Mouse (Mus musculus) forebrain, postnatal 0 days (tissue): ENCODE results near the gene Gipc2. TPM values are rescaled to one million over a fixed set of nuclear protein-coding genes. Genes with fewer than 3 reads are reported as not detected.

ENCODE experiments used
- ATAC-seq: fragments of 200-750 bp; cut with Nextera tagmentation; 2 replicates; pipeline ENCODE4 v1.8.0; 2017; ENCODE audit warnings: mild to moderate bottlenecking, moderate library complexity
- DNase-seq: peaks from one replicate; pipeline ENCODE4 v3.0.0-alpha.2; 2015
- H3K27ac ChIP-seq: fragments of 300-500 bp; sonication (generic); 2 replicates; pipeline ENCODE4 v1.5.1; 2014; ENCODE audit warnings: low read depth, mild to moderate bottlenecking, antibody characterized with exemption, low read length, moderate library complexity, mixed read lengths
- H3K27me3 ChIP-seq: fragments of 300-500 bp; sonication (generic); 2 replicates; pipeline ENCODE4 v1.6.1; 2014; ENCODE audit warnings: mild to moderate bottlenecking, low read length, mixed read lengths; ENCODE audit not compliant: insufficient read depth
- H3K36me3 ChIP-seq: fragments of 300-500 bp; sonication (generic); 2 replicates; pipeline ENCODE4 v1.6.1; 2014; ENCODE audit warnings: mild to moderate bottlenecking, moderate library complexity; ENCODE audit not compliant: insufficient read depth
- H3K4me1 ChIP-seq: fragments of 300-500 bp; sonication (generic); 2 replicates; pipeline ENCODE4 v1.6.1; 2014; ENCODE audit warnings: antibody characterized with exemption; ENCODE audit not compliant: insufficient read depth
- H3K4me2 ChIP-seq: fragments of 300-500 bp; sonication (generic); 2 replicates; pipeline ENCODE4 v1.6.1; 2014; ENCODE audit warnings: low read depth, mild to moderate bottlenecking, moderate library complexity
- H3K4me3 ChIP-seq: fragments of 300-500 bp; sonication (generic); 2 replicates; pipeline ENCODE4 v1.5.1; 2014; ENCODE audit warnings: low read depth, low read length, mixed read lengths
- H3K9ac ChIP-seq: fragments of 300-500 bp; sonication (generic); 2 replicates; pipeline ENCODE4 v1.6.1; 2014; ENCODE audit warnings: mild to moderate bottlenecking
- H3K9me3 ChIP-seq: fragments of 300-500 bp; sonication (generic); 2 replicates; pipeline ENCODE4 v1.6.1; 2016; ENCODE audit warnings: low read length
- CTCF ChIP-seq: sonication (generic); IDR thresholded peaks from 2 replicates; pipeline ENCODE4 v1.5.1; 2016; ENCODE audit warnings: antibody characterized with exemption, control low read depth, low read depth
- WGBS: fragments of 180-500 bp; shearing (Covaris S2); extraction: QIAGEN DNeasy Blood & Tissue Kit; methylation state at CpG from one replicate; pipeline ENCODE4 v1.1.7; 2014; 5-methylcytosine and 5-hydroxymethylcytosine counted together
- polyA plus RNA-seq: library from polyadenylated mRNA; unstranded; fragments of >200 nt; fragmentation: Nextera tagmentation; extraction: Ambion mirVana; gene quantifications from 2 replicates; pipeline ENCODE4 v1.2.1, GENCODE M21; 2015
- total RNA-seq: library from RNA; depleted of rRNA; stranded (reverse); fragments of >200 nt; gene quantifications from 2 replicates; pipeline ENCODE4 v1.2.3, GENCODE M21; 2014

Gipc2 gene
- total and polyA plus RNA-seq, 2 experiments from 2014 or later, result 6.3 to 13.9 TPM

GRCm38 (mm10) chr3:152154095-152154494 lies 11.9 kb downstream of the Gipc2 start:
- H3K4me3 ChIP-seq, result no peak overlapping the region
- no peak overlapping the region for H3K9ac ChIP-seq
- no peak overlapping the region for H3K27ac ChIP-seq
- DNase-seq (no peak), ATAC-seq (no peak)
- no peaks in the 10 kb centered on the region for H3K36me3 ChIP-seq
- H3K4me1 ChIP-seq, result no peaks in the 10 kb centered on the region
- H3K9me3 ChIP-seq, result no peaks in the 10 kb centered on the region
- WGBS, result 94% methylated on average over 5 of the region's 5 CpGs
- H3K4me2 ChIP-seq, result no peak overlapping the region
- no peaks in the 10 kb centered on the region for H3K27me3 ChIP-seq
- no peak for TF ChIP-seq CTCF

- no peak overlapping the region for H3K27ac ChIP-seq
- ATAC-seq (no peak), DNase-seq (no peak)
- H3K36me3 ChIP-seq, result no peaks in the 10 kb centered on the region
- H3K9me3 ChIP-seq, result no peaks in the 10 kb centered on the region
- H3K4me2 ChIP-seq, result no peak overlapping the region
- H3K9ac ChIP-seq, result no peak overlapping the region
- WGBS, result 95% methylated on average over 2 of the region's 2 CpGs
- no peaks in the 10 kb centered on the region for H3K27me3 ChIP-seq
- no peak overlapping the region for H3K4me3 ChIP-seq
- H3K4me1 ChIP-seq, result no peaks in the 10 kb centered on the region
- no peak for TF ChIP-seq CTCF
Observed at GRCm38 (mm10) chr3:152153152-152153551, 12.9 kb downstream of the Gipc2 start.

DNA sequence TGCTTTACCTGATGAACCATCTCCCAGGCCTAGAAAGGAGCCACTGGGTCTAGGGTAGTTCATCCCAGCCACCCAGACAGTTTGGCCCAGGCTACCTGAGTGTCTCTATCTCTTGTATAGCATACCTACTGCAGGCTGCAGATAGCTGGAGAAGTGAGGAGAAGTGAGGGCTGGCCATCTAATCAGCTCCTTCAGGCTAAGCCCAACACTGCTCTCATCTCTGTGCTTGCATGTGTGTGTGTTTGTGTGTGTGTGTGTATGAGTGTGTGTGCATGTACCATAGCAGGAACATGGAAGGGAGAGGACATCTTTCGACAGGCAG lies 13.6 kb downstream of the Gipc2 start:
- Histone ChIP-seq H3K36me3 (no peaks in the 10 kb centered on the region), H3K27me3 (no peaks in the 10 kb centered on the region), H3K9me3 (no peaks in the 10 kb centered on the region), H3K4me1 (0 out of 2 replicates have a peak, but pooled peaks cover 5% of the 10 kb centered on the region), H3K4me3 (no peak overlapping the region), H3K4me2 (no peak overlapping the region), H3K27ac (no peak overlapping the region), H3K9ac (no peak overlapping the region)
- ATAC-seq (no peak), DNase-seq (no peak)
- WGBS, result 89% methylated on average over 1 of the region's 1 CpGs
- no peak for TF ChIP-seq CTCF

DNA sequence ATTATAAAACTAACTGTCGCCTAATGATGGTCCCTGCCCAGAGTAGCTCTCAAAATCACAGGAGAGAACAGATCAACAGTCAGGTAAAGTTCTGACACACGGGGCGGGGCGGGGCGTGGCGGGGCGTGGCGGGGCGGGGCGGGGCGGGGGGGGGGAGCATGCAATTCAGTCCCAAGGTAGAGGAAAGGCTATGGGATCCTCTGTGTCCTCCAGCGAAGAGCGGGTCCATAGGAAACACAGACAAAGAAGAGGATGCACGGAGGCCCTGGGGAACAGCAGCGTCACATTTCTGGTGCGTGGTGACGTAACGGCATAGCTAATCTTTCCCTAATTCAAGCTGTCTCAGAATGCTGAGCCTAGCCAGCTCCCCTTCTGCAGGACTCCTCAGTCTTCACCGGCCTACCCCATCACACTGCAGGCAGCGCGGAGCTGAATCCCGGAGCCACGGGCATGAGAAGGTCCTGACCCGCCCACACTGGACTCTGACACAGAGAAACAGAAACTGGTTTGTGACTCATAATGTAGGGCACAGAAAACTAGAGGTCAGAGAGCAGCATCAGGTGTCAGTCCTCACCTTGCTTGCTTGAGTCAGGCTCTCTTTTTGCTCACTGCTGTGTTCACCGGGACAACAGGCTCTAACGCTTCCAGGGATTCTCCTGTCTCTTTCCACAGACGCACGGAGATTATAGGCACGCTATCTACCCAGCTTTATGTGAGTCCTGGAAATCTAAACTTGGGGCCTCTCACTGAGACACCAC lies 14.1 kb downstream of the Gipc2 start:
- peak; percentile 42; the same call in 1 of the 2 replicates for ATAC-seq
- Histone ChIP-seq H3K36me3 (no peaks in the 10 kb centered on the region), H3K4me2 (peak overlapping the region; percentile 31), H3K27ac (no peak overlapping the region), H3K27me3 (no peaks in the 10 kb centered on the region), H3K9me3 (no peaks in the 10 kb centered on the region), H3K9ac (no peak overlapping the region), H3K4me1 (0 out of 2 replicates have a peak, but pooled peaks cover 5% of the 10 kb centered on the region), H3K4me3 (peak overlapping the region; percentile 12; the same call in 1 of the 2 replicates)
- no peak for DNase-seq
- WGBS, result 63% methylated on average over 26 of the region's 29 CpGs
- TF ChIP-seq CTCF, result no peak

DNA sequence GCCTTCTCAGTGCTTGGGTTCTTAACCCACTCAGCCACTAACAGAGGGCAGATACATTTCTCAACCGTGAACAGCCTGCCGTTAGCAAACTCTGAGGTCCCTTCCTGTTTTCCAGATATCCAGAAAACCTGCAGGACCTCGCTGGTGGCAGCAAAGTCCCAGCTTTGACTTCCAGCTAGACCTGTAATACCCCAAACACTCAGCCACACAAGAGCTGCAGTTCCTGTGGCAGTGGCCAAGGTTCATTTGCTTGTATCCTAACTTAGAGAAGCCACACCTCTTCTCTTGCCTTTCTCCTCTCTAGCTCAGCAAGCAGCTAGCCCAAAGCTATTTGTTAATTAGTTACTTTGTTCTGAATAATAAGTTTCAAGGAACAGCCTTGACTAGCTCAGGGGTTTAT lies 16.2 kb downstream of the Gipc2 start:
- 67% methylated on average over 3 of the region's 3 CpGs for WGBS
- H3K27me3 ChIP-seq, result no peaks in the 10 kb centered on the region
- DNase-seq (no peak), ATAC-seq (no peak)
- no peak for TF ChIP-seq CTCF
- no peak overlapping the region for H3K4me2 ChIP-seq
- no peak overlapping the region for H3K27ac ChIP-seq
- H3K4me3 ChIP-seq, result no peak overlapping the region
- H3K4me1 ChIP-seq, result 0 out of 2 replicates have a peak, but pooled peaks cover 5% of the 10 kb centered on the region
- H3K9ac ChIP-seq, result no peak overlapping the region
- H3K36me3 ChIP-seq, result no peaks in the 10 kb centered on the region
- H3K9me3 ChIP-seq, result no peaks in the 10 kb centered on the region

DNA sequence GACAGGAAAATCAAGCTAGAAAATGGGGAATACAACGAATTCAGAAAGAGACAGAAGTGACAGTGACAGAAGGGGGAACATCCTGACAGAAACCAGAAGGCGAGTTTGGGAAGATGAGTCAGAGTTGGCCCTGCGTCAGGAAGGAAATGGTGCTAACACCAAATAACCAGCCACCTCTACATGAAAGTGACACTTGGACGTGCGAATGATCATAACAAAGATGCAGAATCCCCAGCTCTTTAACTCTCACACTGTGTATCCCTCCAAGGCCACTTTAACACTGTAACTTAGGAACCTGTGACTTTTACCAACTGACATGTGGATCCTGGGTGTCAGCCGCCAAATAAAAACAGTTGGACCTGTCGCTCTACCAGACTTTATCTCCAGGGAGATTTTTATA lies 16.6 kb downstream of the Gipc2 start:
- H3K4me3 ChIP-seq, result no peak overlapping the region
- H3K27me3 ChIP-seq, result no peaks in the 10 kb centered on the region
- WGBS, result 73% methylated on average over 7 of the region's 7 CpGs
- H3K4me2 ChIP-seq, result no peak overlapping the region
- H3K4me1 ChIP-seq, result 0 out of 2 replicates have a peak, but pooled peaks cover 5% of the 10 kb centered on the region
- no peak for TF ChIP-seq CTCF
- no peak for DNase-seq
- no peaks in the 10 kb centered on the region for H3K36me3 ChIP-seq
- no peaks in the 10 kb centered on the region for H3K9me3 ChIP-seq
- ATAC-seq, result no peak
- no peak overlapping the region for H3K9ac ChIP-seq
- no peak overlapping the region for H3K27ac ChIP-seq

- Histone ChIP-seq H3K27ac (no peak overlapping the region), H3K9ac (no peak overlapping the region), H3K4me3 (no peak overlapping the region), H3K4me1 (0 out of 2 replicates have a peak, but pooled peaks cover 5% of the 10 kb centered on the region), H3K4me2 (no peak overlapping the region), H3K9me3 (no peaks in the 10 kb centered on the region), H3K36me3 (no peaks in the 10 kb centered on the region), H3K27me3 (no peaks in the 10 kb centered on the region)
- DNase-seq (no peak), ATAC-seq (peak; percentile 9; the same call in 1 of the 2 replicates)
- WGBS, result 73% methylated on average over 12 of the region's 12 CpGs
- TF ChIP-seq CTCF, result no peak
Observed at GRCm38 (mm10) chr3:152147085-152147831, 18.8 kb downstream of the Gipc2 start.
